Mouse (Mus musculus) CH12F3 (cell line): ENCODE results near the gene Mecom.
"Not testable (repeated sequence)": the region's sequence is repeated elsewhere in the genome, so short reads cannot be mapped to it uniquely, and the experiment has no call there.

Source experiments
- in situ Hi-C: fragments of 300-500 bp; cut with MboI; formaldehyde crosslinking; loops from 2 replicates; pipeline ENCODE4 v1.14.3; 2020; ENCODE audit warnings: low sequenced_read_pairs

Mecom gene

DNA sequence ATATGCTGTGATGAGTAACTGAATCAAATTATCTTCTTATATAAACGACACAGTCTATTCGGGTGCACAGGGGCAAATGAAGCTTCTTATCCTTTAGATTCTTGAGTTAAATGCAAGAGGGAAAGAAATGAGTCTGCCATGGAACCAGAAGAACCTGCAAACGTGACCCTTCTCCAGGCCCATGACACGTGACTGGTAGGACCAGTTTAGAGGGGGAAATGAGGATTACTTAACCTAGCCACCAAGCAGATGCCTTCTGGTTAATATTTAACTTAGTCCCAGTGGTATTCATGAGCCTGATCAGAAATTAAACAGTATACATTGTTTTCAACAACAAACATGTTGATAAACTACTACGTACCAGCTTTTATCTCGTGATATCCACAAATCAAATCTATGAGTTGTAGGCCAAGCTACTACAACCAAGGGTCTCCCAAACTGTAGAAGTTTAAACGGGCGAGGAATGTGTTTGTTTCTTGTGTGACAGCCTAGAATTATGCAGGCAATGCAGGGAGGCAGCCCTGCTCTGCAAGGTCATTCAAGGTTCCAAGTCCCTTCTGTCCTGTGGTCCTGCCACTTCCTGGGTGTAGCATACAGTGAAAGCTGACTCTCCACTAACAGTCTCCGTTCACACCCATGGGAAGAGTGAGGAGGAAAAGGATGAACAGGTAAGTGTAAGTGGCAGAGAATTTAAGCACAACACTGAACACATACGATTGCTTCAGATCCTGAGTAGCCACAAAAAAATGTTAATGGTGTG lies 97.4 kb downstream of the Mecom start:
- in situ Hi-C loops, result no loop called here

- in situ Hi-C loops, result no loop called here
Observed at GRCm38 (mm10) chr3:30448624-30449023, 99.2 kb downstream of the Mecom start.

DNA sequence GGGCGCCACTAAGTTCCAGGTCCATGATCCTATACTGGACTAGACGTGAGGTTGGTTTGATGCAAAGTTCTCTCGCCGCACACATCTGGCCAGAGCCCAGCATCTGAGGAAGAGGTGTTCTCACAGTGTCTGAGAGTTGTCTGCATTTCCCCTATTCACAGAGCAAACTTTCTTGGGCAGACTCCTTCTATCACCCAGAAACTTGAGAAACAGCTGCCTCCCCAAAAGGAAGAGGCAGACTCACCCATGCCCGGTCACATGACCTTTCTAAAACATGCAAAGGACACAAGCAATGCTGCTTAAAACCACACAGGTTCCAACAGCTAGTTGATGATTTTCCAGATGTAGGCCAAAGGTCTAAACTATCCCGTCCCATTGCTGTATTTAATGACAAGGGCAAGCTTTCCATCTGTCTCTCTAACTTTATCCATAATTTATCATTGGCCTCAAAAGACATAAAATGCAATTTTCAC lies 101.8 kb downstream of the Mecom start:
- in situ Hi-C loops, result no loop called here

DNA sequence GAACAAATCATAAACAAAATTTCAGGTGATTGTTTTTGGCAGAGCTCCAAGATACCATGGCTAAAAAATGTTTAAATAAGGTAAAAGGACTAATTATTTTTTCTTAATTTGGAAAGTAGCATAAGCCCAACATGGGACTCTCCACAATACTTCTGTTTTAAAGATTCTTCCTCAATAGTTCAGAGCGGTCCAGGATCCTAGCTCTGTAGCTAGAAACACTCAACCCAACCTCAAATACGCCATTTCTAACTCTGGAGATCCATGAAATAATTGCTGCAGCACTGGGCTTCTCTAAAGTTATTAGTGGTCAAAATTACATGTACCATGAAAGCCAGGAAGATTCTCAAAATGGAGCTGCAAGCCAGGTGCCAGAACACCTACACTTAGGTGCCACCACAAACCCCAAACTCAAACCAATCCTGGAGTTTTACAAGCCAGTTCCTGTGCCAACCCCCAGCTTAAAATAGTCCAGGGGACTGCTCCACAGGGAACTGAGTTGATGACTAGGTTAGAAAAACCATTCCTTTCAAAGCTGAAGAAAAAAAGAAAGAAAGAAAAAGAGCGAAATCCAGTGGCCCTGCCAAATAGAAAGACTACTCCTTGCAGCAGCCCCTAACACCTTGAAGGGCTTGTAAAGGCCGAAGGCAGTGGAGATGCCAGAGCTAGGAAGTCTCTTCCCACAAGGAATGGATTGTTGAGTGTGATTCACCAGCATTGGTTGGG lies 102.4 kb downstream of the Mecom start:
- in situ Hi-C loops, result no loop called here

GRCm38 (mm10) chr3:30441646-30442045 lies 106.2 kb downstream of the Mecom start:
- in situ Hi-C loops, result no loop called here

DNA sequence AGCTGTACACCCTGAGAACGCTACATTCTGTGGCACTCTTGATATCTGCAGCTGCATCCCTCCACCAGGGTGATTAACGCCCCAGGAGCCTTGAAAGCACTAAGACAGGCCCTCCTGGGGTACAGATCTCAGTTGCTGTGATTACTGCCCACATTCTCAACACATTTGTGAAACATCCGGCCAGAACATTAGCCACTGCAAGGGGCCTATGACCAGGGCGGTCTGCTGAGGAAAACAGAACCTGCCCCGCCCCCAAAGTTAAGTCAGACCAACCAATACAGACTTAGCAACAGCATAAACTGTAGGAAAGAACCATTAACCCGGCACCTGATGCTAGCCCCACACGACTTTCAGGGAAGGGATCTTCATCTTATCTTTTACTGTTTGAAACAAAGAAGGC lies 109.8 kb downstream of the Mecom start:
- in situ Hi-C loops, result no loop called here

DNA sequence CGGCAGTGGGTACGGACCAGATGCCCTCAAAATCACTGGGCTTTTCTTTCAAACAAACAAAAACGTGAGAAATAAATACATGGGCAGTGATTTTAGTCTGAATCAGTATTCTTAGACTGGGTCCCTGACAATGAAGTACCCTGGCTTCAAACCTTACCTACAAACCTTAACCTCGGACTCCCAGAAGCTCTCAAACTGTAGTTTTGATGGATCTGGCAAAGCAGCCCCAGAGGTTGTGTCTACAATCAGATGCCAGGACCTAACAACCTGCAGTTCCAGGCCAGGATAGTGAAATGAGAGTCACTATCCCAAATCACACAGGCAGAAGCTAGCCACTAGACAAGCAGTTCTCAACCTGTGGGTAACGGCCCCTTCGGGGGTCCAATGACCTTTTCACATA lies 111.2 kb downstream of the Mecom start:
- in situ Hi-C loops, result no loop called here

- in situ Hi-C loops, result no loop called here
Observed at GRCm38 (mm10) chr3:30436131-30436530, 111.7 kb downstream of the Mecom start.

GRCm38 (mm10) chr3:30428877-30429276 lies 118.9 kb downstream of the Mecom start:
- in situ Hi-C loops, result no loop called here

- in situ Hi-C loops, result no loop called here
Observed at GRCm38 (mm10) chr3:30424036-30424435, 123.8 kb downstream of the Mecom start.

- in situ Hi-C loops, result not testable (repeated sequence)
Observed at GRCm38 (mm10) chr3:30421948-30422347, 125.9 kb downstream of the Mecom start.

DNA sequence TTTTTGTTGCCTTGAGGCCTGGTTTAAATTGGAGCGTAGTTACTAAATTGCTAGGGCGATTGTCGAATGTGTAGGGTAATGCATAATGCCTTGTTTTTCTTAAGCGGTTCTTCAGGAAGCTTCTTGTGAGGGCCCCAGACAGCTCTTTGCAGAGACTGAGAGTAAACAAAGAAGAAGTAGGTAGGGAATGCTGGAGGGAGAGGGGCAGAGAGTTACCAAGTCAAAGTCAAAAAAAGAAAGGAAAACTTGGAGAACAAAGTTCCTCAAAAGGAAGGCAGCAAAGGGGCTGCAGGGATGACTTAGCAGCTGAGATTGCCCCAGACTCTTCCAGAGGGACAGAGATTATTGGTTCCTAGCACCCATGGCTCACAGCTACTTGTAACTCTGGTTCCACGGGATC lies 126.9 kb downstream of the Mecom start:
- in situ Hi-C loops, result no loop called here

DNA sequence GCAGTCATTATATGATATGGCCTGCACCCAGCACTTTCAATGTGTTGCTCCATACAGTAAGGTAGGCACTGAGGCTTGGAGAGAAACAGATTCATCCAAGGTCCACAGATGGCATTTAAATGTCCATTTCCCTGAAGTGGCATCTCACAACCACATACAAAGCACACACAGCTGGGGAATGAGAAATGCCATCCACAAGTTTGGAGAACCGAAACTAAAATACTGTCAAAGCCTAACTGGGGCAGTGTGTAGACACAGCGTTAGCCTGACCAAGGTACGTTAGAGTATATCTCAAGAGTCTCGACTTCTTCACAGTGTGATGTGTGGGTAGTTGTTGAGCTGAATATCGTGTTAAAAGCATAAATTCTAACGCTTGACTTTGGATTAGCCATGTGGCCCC lies 133.6 kb downstream of the Mecom start:
- in situ Hi-C loops, result no loop called here

DNA sequence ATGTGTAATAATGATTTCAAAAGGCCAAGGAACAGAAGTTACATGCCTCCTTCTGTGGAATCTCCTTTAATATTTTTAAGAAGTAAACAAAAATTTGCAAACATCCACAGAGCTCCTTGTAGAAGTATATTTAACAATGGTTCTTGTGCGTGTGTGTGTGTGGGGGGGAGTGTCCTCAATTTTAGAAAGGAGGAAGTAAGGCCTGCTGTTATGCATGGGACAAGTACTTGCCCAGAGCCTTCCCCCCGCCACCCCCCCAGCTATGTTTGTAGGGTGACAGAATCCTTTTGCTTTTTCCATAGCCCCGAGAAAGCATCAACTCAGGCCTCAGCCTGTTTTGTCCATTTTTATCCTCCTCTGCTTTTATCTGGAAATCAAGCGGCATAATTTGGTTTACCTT lies 137.0 kb downstream of the Mecom start:
- in situ Hi-C loops, result no loop called here

DNA sequence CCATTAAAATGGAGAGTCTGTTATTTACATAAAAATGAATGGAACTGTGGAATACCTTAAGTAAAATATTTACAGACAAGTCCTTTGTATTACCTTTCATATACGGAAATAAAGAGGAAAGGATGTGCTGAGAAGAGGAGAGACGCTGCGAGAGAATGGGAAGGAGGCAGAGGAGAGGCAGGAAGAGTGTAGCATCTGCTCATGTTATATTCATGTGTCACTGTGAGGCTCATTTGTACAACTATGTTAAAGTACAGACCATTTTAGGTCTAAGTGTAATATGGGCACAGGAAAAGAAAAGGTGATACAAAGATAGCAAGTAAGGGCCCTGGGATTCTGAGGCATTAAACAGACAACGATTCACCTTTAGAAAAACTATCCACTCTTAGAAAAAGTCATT lies 143.0 kb downstream of the Mecom start:
- in situ Hi-C loops, result no loop called here

GRCm38 (mm10) chr3:30398911-30399310 lies 148.9 kb downstream of the Mecom start:
- in situ Hi-C loops, result no loop called here

- in situ Hi-C loops, result no loop called here
Observed at GRCm38 (mm10) chr3:30394911-30395310, 152.9 kb downstream of the Mecom start.

GRCm38 (mm10) chr3:30392662-30393061 lies 155.1 kb downstream of the Mecom start:
- in situ Hi-C loops, result no loop called here

- in situ Hi-C loops, result no loop called here
Observed at GRCm38 (mm10) chr3:30392218-30392617, 155.6 kb downstream of the Mecom start.

DNA sequence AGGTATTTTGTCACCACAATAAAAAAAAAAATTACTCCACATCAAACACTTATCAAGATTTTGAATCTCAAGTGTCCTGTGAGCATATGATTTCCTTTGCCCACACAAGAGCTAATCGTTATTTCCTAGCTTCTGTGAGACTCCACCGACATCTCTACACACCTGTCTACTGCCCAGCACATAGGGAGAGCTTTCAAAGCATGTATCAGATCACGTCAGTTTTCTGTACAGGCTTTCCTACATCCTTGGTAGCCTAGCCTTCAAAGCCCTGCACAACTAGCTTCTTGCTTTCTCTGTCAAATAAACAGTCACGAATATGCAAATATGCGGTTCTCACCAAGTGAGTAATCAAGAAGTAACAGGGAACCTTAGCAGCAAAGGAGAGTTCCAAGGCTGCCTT lies 157.5 kb downstream of the Mecom start:
- in situ Hi-C loops, result no loop called here

DNA sequence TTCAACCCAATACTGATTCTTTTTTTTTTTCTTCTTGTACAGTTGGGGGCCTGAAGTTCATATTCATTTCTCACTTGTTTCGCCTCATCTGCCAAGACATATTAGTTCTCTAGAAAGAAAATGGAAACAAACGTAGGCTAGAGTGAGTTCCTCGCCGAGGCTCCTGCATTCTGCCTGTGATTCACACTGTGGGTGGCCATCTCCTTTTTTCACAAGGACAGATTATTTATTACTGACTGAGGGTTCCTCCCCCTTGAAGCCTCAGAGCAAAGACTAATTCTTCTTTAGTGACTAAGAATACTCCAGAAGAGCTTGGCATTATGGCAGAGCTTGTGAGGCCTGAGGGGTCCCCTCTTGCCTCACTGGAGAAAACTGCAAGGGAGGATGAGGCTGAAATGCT lies 167.5 kb downstream of the Mecom start:
- in situ Hi-C loops, result no loop called here

GRCm38 (mm10) chr3:30379301-30379700 lies 168.5 kb downstream of the Mecom start:
- in situ Hi-C loops, result no loop called here
